Mouse (Mus musculus): ENCODE results near the gene Nrros.

DNA sequence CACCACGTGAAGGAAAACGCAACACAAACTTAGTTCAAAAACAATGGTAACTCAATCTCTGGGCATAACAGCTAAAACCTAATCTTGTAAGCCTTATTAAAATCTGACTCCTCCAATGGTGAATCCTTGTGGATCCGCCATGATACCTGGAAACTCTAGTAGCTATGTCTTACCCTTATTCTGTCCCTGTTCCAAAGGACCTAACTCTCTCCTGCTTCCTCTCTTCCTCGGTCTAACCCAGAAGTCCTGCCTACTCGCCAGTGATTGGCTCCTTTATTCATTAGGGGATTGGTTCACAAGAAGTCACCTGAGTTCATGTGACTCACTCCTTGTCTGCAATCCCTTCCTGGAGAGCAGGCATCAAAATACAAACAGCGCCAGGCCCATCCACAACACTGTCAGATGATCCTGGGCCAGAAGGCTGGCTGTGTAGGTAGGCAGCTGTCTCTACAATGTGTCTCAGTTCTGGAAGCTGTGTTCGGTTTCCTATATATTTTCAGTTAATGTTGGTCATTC, 29.5 kb downstream of the Nrros start:
- TF ChIP-seq POLR2A (IDR thresholded peaks at IDR 0.05; ENCODE audit: low read depth, low read length), result no peak
- no peak for TF ChIP-seq CTCF (IDR thresholded peaks at IDR 0.05; ENCODE audit: borderline replicate concordance, insufficient read depth, low read length)
